Mouse (Mus musculus): ENCODE results near the gene Qrich2. TPM values are rescaled to one million over a fixed set of nuclear protein-coding genes. Genes with fewer than 3 reads are reported as not detected.
A peak's percentile ranks its signal among the peaks of the same experiment; 100 is the strongest.

The Qrich2 gene
- polyA plus RNA-seq, 1 experiment from 2014 or later = not detected

GRCm38 (mm10) chr11:116442867-116443177 lies 23.2 kb downstream of the Qrich2 start:
- no peak overlapping the region for H3K27ac ChIP-seq (ENCODE audit: low read length)
- H3K9ac ChIP-seq (ENCODE audit: low read length) = no peak overlapping the region
- H3K4me1 ChIP-seq (replicated peaks; ENCODE audit: control insufficient read depth, insufficient read depth, low read length) = peaks cover 9% of the 10 kb centered on the region; the same call in 1 of the 2 replicates
- no peaks in the 10 kb centered on the region for H3K9me3 ChIP-seq (ENCODE audit: control insufficient read depth, low read length)
- H3K4me2 ChIP-seq (ENCODE audit: low read depth, low read length) = no peak overlapping the region
- H3K36me3 ChIP-seq (ENCODE audit: control insufficient read depth, insufficient read depth, low read length) = peaks cover under 1% of the 10 kb centered on the region; the same call in 1 of the 2 replicates
- H3K4me3 ChIP-seq (ENCODE audit: low read length) = no peak overlapping the region
- no peak for ATAC-seq (ENCODE audit: low read depth)
- WGBS = 56% methylated on average over 6 of the region's 6 CpGs
- H3K27me3 ChIP-seq (ENCODE audit: control insufficient read depth, insufficient read depth, low read depth, low read length) = peaks cover 9% of the 10 kb centered on the region; the same call in 1 of the 2 replicates

DNA sequence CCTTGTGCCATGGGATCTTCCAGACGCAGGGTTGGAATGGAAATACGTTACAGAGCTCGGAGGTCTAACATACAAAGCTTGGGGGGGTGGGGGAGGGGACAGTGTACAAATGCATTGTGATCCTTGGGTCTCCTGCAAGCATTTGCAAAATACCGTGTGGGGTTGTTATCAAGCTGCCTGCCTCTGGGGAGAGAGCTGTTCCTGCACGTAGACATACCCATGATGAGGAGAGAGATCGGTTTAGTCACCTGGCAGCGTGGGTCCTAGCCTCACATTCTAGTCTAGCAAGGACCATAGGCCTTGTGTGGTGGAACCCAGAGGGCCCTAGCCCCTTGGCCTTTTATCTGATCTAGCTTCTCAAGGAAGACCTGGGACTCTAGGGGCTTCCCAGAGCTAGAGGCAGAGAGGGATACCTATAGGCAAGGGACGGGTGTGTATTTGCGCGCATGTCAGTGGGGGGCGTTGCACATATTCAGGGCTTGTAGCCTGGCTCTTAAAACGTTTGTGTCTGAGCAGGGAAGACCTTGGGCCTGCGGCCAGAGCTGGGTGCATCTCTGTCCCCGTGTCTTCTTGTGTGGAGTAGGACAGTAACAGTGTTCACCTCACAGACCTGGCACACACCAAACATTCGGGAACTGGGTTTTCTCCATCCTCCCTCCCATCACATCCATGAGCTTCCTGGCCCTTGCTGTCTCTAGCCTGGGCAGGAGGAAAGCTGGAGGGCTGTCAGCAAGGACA lies 23.7 kb downstream of the Qrich2 start:
- ATAC-seq (ENCODE audit: low read depth) = no peak
- H3K27ac ChIP-seq (ENCODE audit: low read length) = no peak overlapping the region
- WGBS = 67% methylated on average over 15 of the region's 15 CpGs
- H3K36me3 ChIP-seq (ENCODE audit: control insufficient read depth, insufficient read depth, low read length) = peaks cover 5% of the 10 kb centered on the region
- no peak overlapping the region for H3K4me2 ChIP-seq (ENCODE audit: low read depth, low read length)
- peaks cover 10% of the 10 kb centered on the region; the same call in 1 of the 2 replicates for H3K4me1 ChIP-seq (replicated peaks; ENCODE audit: control insufficient read depth, insufficient read depth, low read length)
- no peak overlapping the region for H3K4me3 ChIP-seq (ENCODE audit: low read length)
- H3K9ac ChIP-seq (ENCODE audit: low read length) = no peak overlapping the region
- H3K27me3 ChIP-seq (ENCODE audit: control insufficient read depth, insufficient read depth, low read depth, low read length) = peaks cover 9% of the 10 kb centered on the region; the same call in 1 of the 2 replicates
- no peaks in the 10 kb centered on the region for H3K9me3 ChIP-seq (ENCODE audit: control insufficient read depth, low read length)

DNA sequence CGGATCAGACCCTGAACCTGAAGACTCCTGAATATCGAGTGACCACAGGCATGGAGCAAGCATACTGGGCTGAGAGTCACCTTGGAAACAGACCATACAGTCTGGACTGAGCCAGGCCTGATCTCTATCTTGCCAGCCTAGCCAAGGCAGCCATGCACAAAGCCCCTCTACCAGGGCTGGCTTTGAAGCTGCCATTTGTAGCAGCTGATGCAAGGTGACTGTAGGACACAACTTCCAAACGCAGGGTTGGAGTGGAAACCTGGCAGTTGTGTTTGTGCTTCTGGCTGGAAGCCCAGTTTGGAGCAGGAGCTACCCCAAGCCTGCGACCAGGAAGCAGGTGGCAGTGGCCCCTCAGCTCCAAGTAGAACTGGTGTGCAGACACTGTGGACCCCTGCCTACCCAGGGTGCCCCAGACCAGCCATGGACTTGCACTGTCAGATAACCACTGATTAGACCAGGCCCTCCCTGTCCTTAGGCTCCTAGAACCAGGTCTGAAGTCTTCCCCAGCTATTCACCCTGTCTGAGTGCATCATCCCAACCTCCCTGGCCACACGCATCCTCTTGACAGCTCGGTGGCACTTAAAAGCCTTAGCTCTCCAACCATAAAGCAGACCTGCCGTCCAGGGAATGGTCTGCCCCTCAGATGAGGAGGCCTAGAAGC lies 25.5 kb downstream of the Qrich2 start:
- peak; percentile 11; the same call in 1 of the 2 replicates for ATAC-seq (ENCODE audit: low read depth)
- peak overlapping the region; percentile 22; the same call in 1 of the 2 replicates for H3K27ac ChIP-seq (ENCODE audit: low read length)
- H3K4me1 ChIP-seq (replicated peaks; ENCODE audit: control insufficient read depth, insufficient read depth, low read length) = peaks cover 24% of the 10 kb centered on the region
- H3K9me3 ChIP-seq (ENCODE audit: control insufficient read depth, low read length) = no peaks in the 10 kb centered on the region
- H3K27me3 ChIP-seq (ENCODE audit: control insufficient read depth, insufficient read depth, low read depth, low read length) = no peaks in the 10 kb centered on the region
- H3K4me3 ChIP-seq (ENCODE audit: low read length) = no peak overlapping the region
- H3K36me3 ChIP-seq (ENCODE audit: control insufficient read depth, insufficient read depth, low read length) = peaks cover 6% of the 10 kb centered on the region
- H3K9ac ChIP-seq (ENCODE audit: low read length) = no peak overlapping the region
- 52% methylated on average over 7 of the region's 7 CpGs for WGBS
- no peak overlapping the region for H3K4me2 ChIP-seq (ENCODE audit: low read depth, low read length)

GRCm38 (mm10) chr11:116439269-116440240 lies 26.5 kb downstream of the Qrich2 start:
- Histone ChIP-seq H3K36me3 (ENCODE audit: control insufficient read depth, insufficient read depth, low read length) (peaks cover 6% of the 10 kb centered on the region), H3K4me1 (replicated peaks; ENCODE audit: control insufficient read depth, insufficient read depth, low read length) (peaks cover 27% of the 10 kb centered on the region), H3K9ac (ENCODE audit: low read length) (no peak overlapping the region), H3K9me3 (ENCODE audit: control insufficient read depth, low read length) (no peaks in the 10 kb centered on the region), H3K4me2 (ENCODE audit: low read depth, low read length) (no peak overlapping the region), H3K27me3 (ENCODE audit: control insufficient read depth, insufficient read depth, low read depth, low read length) (no peaks in the 10 kb centered on the region), H3K4me3 (ENCODE audit: low read length) (no peak overlapping the region), H3K27ac (ENCODE audit: low read length) (no peak overlapping the region)
- ATAC-seq (ENCODE audit: low read depth) = no peak
- 71% methylated on average over 19 of the region's 19 CpGs for WGBS

GRCm38 (mm10) chr11:116437541-116437940 lies 28.5 kb downstream of the Qrich2 start:
- Histone ChIP-seq H3K36me3 (ENCODE audit: control insufficient read depth, insufficient read depth, low read length) (peaks cover 6% of the 10 kb centered on the region), H3K9ac (ENCODE audit: low read length) (peak overlapping the region; percentile 22; the same call in 1 of the 2 replicates), H3K9me3 (ENCODE audit: control insufficient read depth, low read length) (no peaks in the 10 kb centered on the region), H3K4me2 (ENCODE audit: low read depth, low read length) (no peak overlapping the region), H3K4me3 (ENCODE audit: low read length) (no peak overlapping the region), H3K4me1 (replicated peaks; ENCODE audit: control insufficient read depth, insufficient read depth, low read length) (peaks cover 30% of the 10 kb centered on the region), H3K27me3 (ENCODE audit: control insufficient read depth, insufficient read depth, low read depth, low read length) (no peaks in the 10 kb centered on the region), H3K27ac (ENCODE audit: low read length) (no peak overlapping the region)
- no peak for ATAC-seq (ENCODE audit: low read depth)
- 79% methylated on average over 11 of the region's 11 CpGs for WGBS

DNA sequence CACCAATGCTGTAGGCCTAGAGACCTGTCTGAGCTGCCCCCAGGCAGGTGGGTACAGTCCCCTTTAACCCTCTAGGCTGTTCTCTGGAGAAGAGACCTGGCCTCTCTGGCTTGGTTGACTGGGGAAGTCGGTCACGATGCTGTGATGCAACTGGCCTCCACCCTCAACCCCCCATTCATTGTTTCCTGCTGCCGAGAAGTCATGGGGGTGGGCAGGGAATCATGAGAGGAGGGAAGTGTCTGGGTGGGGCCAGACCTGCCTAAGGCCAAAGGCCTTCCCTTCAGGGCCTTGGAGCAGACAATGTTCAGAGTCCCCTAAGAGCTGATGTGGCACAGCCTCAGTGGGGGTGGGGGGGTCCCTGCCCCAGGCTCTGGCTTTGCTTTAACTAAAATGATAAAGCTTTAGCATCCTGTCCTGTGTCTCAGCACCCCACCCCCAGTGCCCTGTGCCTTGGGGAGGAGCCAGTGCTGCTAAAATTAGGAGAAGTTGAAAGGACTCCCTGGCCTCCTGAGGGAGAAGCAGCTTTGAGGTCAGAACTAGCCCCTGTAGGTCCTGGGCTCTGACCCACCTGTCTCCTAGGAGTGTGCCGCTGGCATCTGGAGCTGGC lies 29.2 kb downstream of the Qrich2 start:
- ATAC-seq (ENCODE audit: low read depth) = no peak
- H3K4me2 ChIP-seq (ENCODE audit: low read depth, low read length) = peak overlapping the region; percentile 68
- H3K27me3 ChIP-seq (ENCODE audit: control insufficient read depth, insufficient read depth, low read depth, low read length) = no peaks in the 10 kb centered on the region
- 46% methylated on average over 4 of the region's 4 CpGs for WGBS
- H3K4me1 ChIP-seq (replicated peaks; ENCODE audit: control insufficient read depth, insufficient read depth, low read length) = peaks cover 34% of the 10 kb centered on the region
- H3K4me3 ChIP-seq (ENCODE audit: low read length) = no peak overlapping the region
- H3K9me3 ChIP-seq (ENCODE audit: control insufficient read depth, low read length) = no peaks in the 10 kb centered on the region
- H3K36me3 ChIP-seq (ENCODE audit: control insufficient read depth, insufficient read depth, low read length) = peaks cover 6% of the 10 kb centered on the region
- 0 out of 2 replicates have a peak overlapping the region, but pooled peaks have one; percentile 24 for H3K27ac ChIP-seq (ENCODE audit: low read length)
- peak overlapping the region; percentile 45 for H3K9ac ChIP-seq (ENCODE audit: low read length)

GRCm38 (mm10) chr11:116435992-116436724 lies 29.9 kb downstream of the Qrich2 start:
- 0 out of 2 replicates have a peak overlapping the region, but pooled peaks have one; percentile 24 for H3K27ac ChIP-seq (ENCODE audit: low read length)
- H3K36me3 ChIP-seq (ENCODE audit: control insufficient read depth, insufficient read depth, low read length) = peaks cover 6% of the 10 kb centered on the region
- peak overlapping the region; percentile 7 for H3K4me3 ChIP-seq (ENCODE audit: low read length)
- no peak for ATAC-seq (ENCODE audit: low read depth)
- H3K4me1 ChIP-seq (replicated peaks; ENCODE audit: control insufficient read depth, insufficient read depth, low read length) = peaks cover 34% of the 10 kb centered on the region
- peak overlapping the region; percentile 68 for H3K4me2 ChIP-seq (ENCODE audit: low read depth, low read length)
- H3K9ac ChIP-seq (ENCODE audit: low read length) = 0 out of 2 replicates have a peak overlapping the region, but pooled peaks have one; percentile 0
- no peaks in the 10 kb centered on the region for H3K27me3 ChIP-seq (ENCODE audit: control insufficient read depth, insufficient read depth, low read depth, low read length)
- H3K9me3 ChIP-seq (ENCODE audit: control insufficient read depth, low read length) = no peaks in the 10 kb centered on the region
- WGBS = 21% methylated on average over 5 of the region's 5 CpGs
